Mouse (Mus musculus) midbrain, embryonic 16.5 days (tissue): ENCODE measurements at regions not wholly inside any gene's neighbourhood (a gene's known extent, or its start where the extent isn't known, plus 50 kb on each side); places are given as distances from the start of the nearest gene placed in this dataset.

Experiments used
- ATAC-seq: fragments of 200-750 bp; cut with Nextera tagmentation; 2 replicates; pipeline ENCODE4 v1.8.0; 2017; ENCODE audit warnings: moderate TSS enrichment
- H3K27ac ChIP-seq: fragments of 300-500 bp; sonication (generic); 2 replicates; pipeline ENCODE4 v1.5.1; 2014; ENCODE audit warnings: mild to moderate bottlenecking, low read length, mixed read lengths
- H3K27me3 ChIP-seq: fragments of 300-500 bp; sonication (generic); 2 replicates; pipeline ENCODE4 v1.6.1; 2014; ENCODE audit warnings: low read depth, low read length, mixed read lengths; ENCODE audit not compliant: control insufficient read depth, insufficient read depth
- H3K36me3 ChIP-seq: fragments of 300-500 bp; sonication (generic); 2 replicates; pipeline ENCODE4 v1.6.1; 2014; ENCODE audit warnings: mild to moderate bottlenecking, low read length, moderate library complexity, mixed read lengths; ENCODE audit not compliant: control insufficient read depth, insufficient read depth
- H3K4me1 ChIP-seq: fragments of 300-500 bp; sonication (generic); 2 replicates; pipeline ENCODE4 v1.6.1; 2014; ENCODE audit warnings: mild to moderate bottlenecking, low read length, mixed read lengths; ENCODE audit not compliant: control insufficient read depth, insufficient read depth
- H3K4me2 ChIP-seq: fragments of 300-500 bp; sonication (generic); 2 replicates; pipeline ENCODE4 v1.6.1; 2014; ENCODE audit warnings: mild to moderate bottlenecking, low read length, mixed read lengths
- H3K4me3 ChIP-seq: fragments of 300-500 bp; sonication (generic); 2 replicates; pipeline ENCODE4 v1.5.1; 2014; ENCODE audit warnings: low read depth, mild to moderate bottlenecking, low read length, moderate library complexity, mixed read lengths
- H3K9ac ChIP-seq: fragments of 300-500 bp; sonication (generic); 2 replicates; pipeline ENCODE4 v1.6.1; 2014; ENCODE audit warnings: low read depth, low read length, mixed read lengths
- H3K9me3 ChIP-seq: fragments of 300-500 bp; sonication (generic); replicated peaks from 2 replicates; pipeline ENCODE4 v1.6.1; 2014; ENCODE audit warnings: mild to moderate bottlenecking, low read length, mixed read lengths; ENCODE audit not compliant: control insufficient read depth, poor library complexity, severe bottlenecking
- whole genome bisulfite sequencing: fragments of 180-500 bp; shearing (Covaris S2); extraction: QIAGEN DNeasy Blood & Tissue Kit; methylation state at CpG from one replicate; pipeline ENCODE4 v1.1.7; 2014; 5-methylcytosine and 5-hydroxymethylcytosine counted together

DNA sequence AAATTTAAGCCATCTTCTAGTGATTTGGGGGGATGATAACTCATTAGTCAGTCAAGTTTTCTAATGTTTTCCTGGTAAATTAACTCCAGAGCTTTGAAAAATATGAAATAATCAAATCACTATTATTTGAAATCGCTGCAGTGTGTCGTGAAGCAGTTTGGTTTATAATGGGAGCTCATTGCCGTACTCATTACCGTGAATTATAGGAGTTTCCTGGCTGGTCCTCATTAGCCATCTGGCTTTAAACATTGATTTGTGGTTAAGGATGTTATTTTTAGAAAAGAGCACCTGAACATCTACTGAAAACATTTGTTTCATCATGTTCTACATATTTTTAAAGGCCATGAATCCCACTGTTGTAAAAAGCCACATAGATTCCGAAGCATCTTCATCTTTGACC lies 94.8 kb upstream of the Pja2 start:
- Histone ChIP-seq H3K4me2 (no peak overlapping the region), H3K27ac (no peak overlapping the region)

DNA sequence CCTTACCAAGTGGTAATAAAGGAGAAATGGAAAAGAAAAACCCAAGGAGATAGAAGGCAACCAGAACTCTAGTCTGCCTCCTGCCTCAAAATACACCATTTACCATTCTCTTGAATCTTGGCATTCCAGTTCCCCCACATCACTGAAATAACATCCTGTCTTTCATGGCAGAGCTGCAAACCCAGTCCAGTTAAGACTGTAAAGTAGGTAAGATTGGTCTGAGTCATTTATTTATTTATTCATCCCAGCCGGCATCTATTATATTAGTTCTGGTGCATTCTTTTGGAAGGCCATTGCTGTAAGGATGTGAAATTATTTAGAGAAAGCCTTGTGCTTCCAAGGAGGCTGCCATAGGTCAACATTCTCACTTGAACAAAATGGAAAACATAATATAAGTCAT lies 107.9 kb upstream of the Pja2 start:
- no peak for ATAC-seq
- Histone ChIP-seq H3K9ac (no peak overlapping the region), H3K4me2 (no peak overlapping the region), H3K4me3 (no peak overlapping the region), H3K27me3 (no peaks in the 10 kb centered on the region), H3K36me3 (no peaks in the 10 kb centered on the region), H3K27ac (no peak overlapping the region), H3K4me1 (no peaks in the 10 kb centered on the region), H3K9me3 (peaks cover 6% of the 10 kb centered on the region; the same call in 1 of the 2 replicates)
- WGBS = 72% methylated on average over 1 of the region's 1 CpGs

More for the DNA sequence above, 94.8 kb upstream of the Pja2 start:
- no peak for ATAC-seq
- H3K27me3 ChIP-seq = no peaks in the 10 kb centered on the region
- no peaks in the 10 kb centered on the region for H3K9me3 ChIP-seq
- 76% methylated on average over 5 of the region's 5 CpGs for WGBS
- no peak overlapping the region for H3K9ac ChIP-seq
- H3K36me3 ChIP-seq = no peaks in the 10 kb centered on the region
- H3K4me1 ChIP-seq = no peaks in the 10 kb centered on the region
- H3K4me3 ChIP-seq = no peak overlapping the region

DNA sequence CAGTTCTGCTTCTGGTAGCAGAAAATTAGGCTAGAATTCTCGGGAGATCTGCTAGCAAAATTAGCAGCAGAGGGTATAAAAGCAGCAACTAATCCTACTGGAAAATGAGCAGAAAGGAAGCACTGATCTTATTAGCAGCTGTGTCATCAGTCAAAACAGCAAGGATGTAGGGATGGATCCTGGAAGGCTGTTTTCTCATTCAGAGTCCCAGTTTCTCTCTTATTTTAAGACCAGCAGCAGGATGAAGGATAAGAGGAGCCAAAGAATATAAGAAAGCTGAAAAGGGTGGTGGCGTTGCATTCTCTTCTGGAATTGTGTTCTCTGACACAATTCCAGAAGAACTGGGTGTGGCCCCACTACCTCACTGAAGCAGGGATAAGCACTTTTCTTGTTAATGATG lies 123.0 kb upstream of the Pja2 start:
- ATAC-seq = no peak
- H3K9ac ChIP-seq = no peak overlapping the region
- no peak overlapping the region for H3K27ac ChIP-seq

GRCm38 (mm10) chr17:64466273-64466672 lies 134.3 kb upstream of the Man2a1 start:
- 85% methylated on average over 7 of the region's 7 CpGs for WGBS
- H3K27me3 ChIP-seq = no peaks in the 10 kb centered on the region
- no peak overlapping the region for H3K9ac ChIP-seq
- no peak overlapping the region for H3K4me3 ChIP-seq
- peaks cover 5% of the 10 kb centered on the region for H3K4me1 ChIP-seq
- no peak overlapping the region for H3K27ac ChIP-seq
- H3K9me3 ChIP-seq = no peaks in the 10 kb centered on the region
- no peaks in the 10 kb centered on the region for H3K36me3 ChIP-seq
- no peak for ATAC-seq
- H3K4me2 ChIP-seq = no peak overlapping the region

More for the DNA sequence above, 123.0 kb upstream of the Pja2 start:
- H3K4me1 ChIP-seq = peaks cover 2% of the 10 kb centered on the region; the same call in 1 of the 2 replicates
- H3K4me2 ChIP-seq = no peak overlapping the region
- H3K36me3 ChIP-seq = no peaks in the 10 kb centered on the region
- peaks cover 7% of the 10 kb centered on the region; the same call in 1 of the 2 replicates for H3K9me3 ChIP-seq
- H3K4me3 ChIP-seq = no peak overlapping the region
- 54% methylated on average over 2 of the region's 2 CpGs for WGBS
- no peaks in the 10 kb centered on the region for H3K27me3 ChIP-seq

DNA sequence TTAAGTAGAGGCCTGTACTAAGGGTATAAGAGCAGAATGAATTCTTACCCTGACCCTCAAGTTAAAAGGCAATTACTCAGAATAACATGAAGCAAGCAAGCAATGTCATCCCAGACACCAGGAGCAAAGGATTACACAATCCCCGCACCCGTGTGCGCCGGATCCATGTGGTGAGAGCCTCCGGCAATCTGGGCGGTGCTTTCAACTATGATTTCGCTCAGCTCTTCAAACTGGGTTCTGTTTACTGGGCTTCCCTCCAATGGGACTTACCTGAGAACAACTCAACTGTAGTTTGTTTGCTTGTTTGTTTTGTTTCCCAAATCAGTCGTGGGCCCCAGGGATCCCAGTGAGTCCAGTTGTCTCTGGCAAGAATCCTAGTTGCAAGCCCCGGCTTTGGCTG lies 133.8 kb upstream of the Man2a1 start:
- H3K27me3 ChIP-seq = no peaks in the 10 kb centered on the region
- H3K4me3 ChIP-seq = no peak overlapping the region
- no peak overlapping the region for H3K9ac ChIP-seq
- no peaks in the 10 kb centered on the region for H3K9me3 ChIP-seq
- no peak for ATAC-seq
- H3K36me3 ChIP-seq = no peaks in the 10 kb centered on the region
- H3K4me1 ChIP-seq = peaks cover 5% of the 10 kb centered on the region
- H3K27ac ChIP-seq = no peak overlapping the region
- WGBS = 75% methylated on average over 9 of the region's 9 CpGs
- H3K4me2 ChIP-seq = no peak overlapping the region

DNA sequence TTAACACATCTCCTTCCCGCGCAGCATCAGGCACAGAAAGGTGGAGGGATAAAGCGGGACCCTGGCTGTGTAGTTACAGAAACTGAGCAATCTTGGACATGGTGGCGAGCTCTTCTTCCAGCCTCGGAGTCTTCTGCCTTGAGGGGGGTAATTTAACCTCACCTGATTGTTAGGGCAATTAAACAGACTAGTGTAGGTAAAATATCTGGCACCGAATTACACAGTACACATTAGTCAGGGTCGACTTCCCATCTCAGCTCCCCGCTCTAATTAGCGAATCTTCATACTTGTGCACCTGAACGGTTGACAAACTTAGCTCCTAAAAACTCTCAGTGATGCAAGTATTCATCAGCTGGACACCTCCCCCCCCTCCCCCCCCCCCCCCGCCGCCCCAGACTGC lies 133.2 kb upstream of the Man2a1 start:
- no peaks in the 10 kb centered on the region for H3K36me3 ChIP-seq
- 61% methylated on average over 10 of the region's 12 CpGs for WGBS
- no peak overlapping the region for H3K27ac ChIP-seq
- H3K27me3 ChIP-seq = no peaks in the 10 kb centered on the region
- H3K9ac ChIP-seq = no peak overlapping the region
- no peak for ATAC-seq
- H3K9me3 ChIP-seq = no peaks in the 10 kb centered on the region
- peaks cover 5% of the 10 kb centered on the region for H3K4me1 ChIP-seq
- H3K4me3 ChIP-seq = no peak overlapping the region
- no peak overlapping the region for H3K4me2 ChIP-seq

- Histone ChIP-seq H3K36me3 (no peaks in the 10 kb centered on the region), H3K4me3 (no peak overlapping the region), H3K4me2 (peak overlapping the region; percentile 31), H3K4me1 (peaks cover 5% of the 10 kb centered on the region), H3K27me3 (no peaks in the 10 kb centered on the region), H3K9me3 (no peaks in the 10 kb centered on the region), H3K9ac (no peak overlapping the region), H3K27ac (no peak overlapping the region)
- ATAC-seq = 0 out of 2 replicates have a peak, but pooled peaks have one; percentile 51
- WGBS = 35% methylated on average over 12 of the region's 12 CpGs
Observed at GRCm38 (mm10) chr17:64469754-64470400, 130.7 kb upstream of the Man2a1 start.

DNA sequence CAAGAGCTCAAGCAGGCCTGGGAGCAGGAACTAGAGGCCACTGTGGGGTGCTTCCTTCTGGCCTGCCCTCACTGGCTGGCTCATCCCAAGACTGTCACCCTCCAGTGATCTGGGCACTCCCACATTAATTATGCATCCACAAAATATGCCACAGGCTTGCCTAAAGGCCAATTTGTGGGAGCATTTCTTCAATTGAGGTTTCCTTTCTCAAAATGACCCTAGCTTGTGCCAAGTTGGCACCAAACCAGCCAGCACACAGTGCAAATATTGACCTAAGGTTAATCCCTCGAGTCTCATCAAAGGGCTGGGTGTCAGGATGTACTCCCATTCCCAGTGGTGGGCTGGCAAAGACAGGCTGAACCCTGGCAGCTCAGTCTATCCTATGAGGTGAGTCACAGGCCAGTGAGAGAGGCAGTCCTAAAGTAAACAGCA lies 119.9 kb upstream of the Man2a1 start:
- WGBS = 19% methylated on average over 1 of the region's 1 CpGs
- Histone ChIP-seq H3K27me3 (no peaks in the 10 kb centered on the region), H3K36me3 (no peaks in the 10 kb centered on the region), H3K4me1 (no peaks in the 10 kb centered on the region), H3K9ac (no peak overlapping the region), H3K4me3 (no peak overlapping the region), H3K4me2 (no peak overlapping the region), H3K27ac (no peak overlapping the region), H3K9me3 (no peaks in the 10 kb centered on the region)
- ATAC-seq = peak; percentile 68

GRCm38 (mm10) chr17:64484835-64485234 lies 115.7 kb upstream of the Man2a1 start:
- Histone ChIP-seq H3K9me3 (no peaks in the 10 kb centered on the region), H3K4me2 (no peak overlapping the region), H3K4me1 (no peaks in the 10 kb centered on the region), H3K27me3 (no peaks in the 10 kb centered on the region), H3K36me3 (no peaks in the 10 kb centered on the region), H3K4me3 (no peak overlapping the region), H3K9ac (no peak overlapping the region), H3K27ac (no peak overlapping the region)
- ATAC-seq = no peak
- 88% methylated on average over 4 of the region's 4 CpGs for WGBS
